Mouse (Mus musculus) lung, postnatal 0 days (tissue): ENCODE measurements around the gene Cfap58.

ENCODE experiments used
- CTCF ChIP-seq: IDR thresholded peaks from 2 replicates; pipeline ENCODE4 v1.5.1; 2016; ENCODE audit warnings: antibody characterized with exemption, mild to moderate bottlenecking
- EP300 ChIP-seq: IDR thresholded peaks from 2 replicates; pipeline ENCODE4 v1.6.1; 2016; ENCODE audit warnings: antibody characterized with exemption, mild to moderate bottlenecking, control low read depth

- TF ChIP-seq CTCF (no peak), EP300 (no peak)
These were observed 20.1 kb upstream of the Cfap58 start for GRCm38 (mm10) chr19:47917396-47917795.
